Mouse (Mus musculus) heart, postnatal 25 days (tissue): ENCODE results near the gene Pnpla6. TPM values are rescaled to one million over a fixed set of nuclear protein-coding genes. Genes with fewer than 3 reads are reported as not detected.

Source experiments
- DNase-seq: peaks from one replicate; pipeline ENCODE4 v3.0.0; 2022; ENCODE audit warnings: low spot score
- intact Hi-C: fragments of 180-260 bp; cut with DNase I; formaldehyde crosslinking; loops from one replicate; pipeline ENCODE4 v1.15.1; 2025
- total RNA-seq, 2 experiments: library from RNA; stranded (reverse); gene quantifications; 2 replicates each; pipeline ENCODE4 v1.2.3; 2021

The Pnpla6 gene
- total RNA-seq: 10 to 100 TPM; 10.6 to 11.9 TPM

DNA sequence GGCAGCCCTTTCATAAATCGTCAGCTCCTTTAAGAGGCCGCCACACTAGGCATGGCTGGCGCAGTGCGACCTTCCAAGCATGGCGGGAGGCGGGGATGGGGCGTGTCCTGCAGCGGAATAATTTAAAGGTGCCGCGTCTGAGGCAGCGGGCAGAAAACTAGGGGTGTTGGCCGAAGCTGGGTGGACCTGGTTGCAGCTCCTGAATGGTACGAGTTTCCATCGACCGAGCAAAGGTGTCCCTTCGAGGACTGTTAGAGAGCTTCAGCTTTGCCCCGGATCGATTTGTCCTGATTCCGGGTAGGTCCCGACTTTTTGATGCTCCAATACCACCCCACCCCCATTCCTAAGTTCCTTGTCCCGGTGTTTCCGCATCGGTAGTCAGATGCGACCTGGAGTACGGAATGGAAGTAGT is at the start of gene Pnpla6:
TSS of gene Pnpla6 (plus strand) at position 125 of the 412 bp plus-strand sequence.
- peak; percentile 77 for DNase-seq
- intact Hi-C loops: loop anchor here (2.0 to 10.0 kb wide), 3 partner anchors 14 to 107 kb away; partner anchors contain the start of genes Mcoln1, Pet100, Pex11g and Xab2

DNA sequence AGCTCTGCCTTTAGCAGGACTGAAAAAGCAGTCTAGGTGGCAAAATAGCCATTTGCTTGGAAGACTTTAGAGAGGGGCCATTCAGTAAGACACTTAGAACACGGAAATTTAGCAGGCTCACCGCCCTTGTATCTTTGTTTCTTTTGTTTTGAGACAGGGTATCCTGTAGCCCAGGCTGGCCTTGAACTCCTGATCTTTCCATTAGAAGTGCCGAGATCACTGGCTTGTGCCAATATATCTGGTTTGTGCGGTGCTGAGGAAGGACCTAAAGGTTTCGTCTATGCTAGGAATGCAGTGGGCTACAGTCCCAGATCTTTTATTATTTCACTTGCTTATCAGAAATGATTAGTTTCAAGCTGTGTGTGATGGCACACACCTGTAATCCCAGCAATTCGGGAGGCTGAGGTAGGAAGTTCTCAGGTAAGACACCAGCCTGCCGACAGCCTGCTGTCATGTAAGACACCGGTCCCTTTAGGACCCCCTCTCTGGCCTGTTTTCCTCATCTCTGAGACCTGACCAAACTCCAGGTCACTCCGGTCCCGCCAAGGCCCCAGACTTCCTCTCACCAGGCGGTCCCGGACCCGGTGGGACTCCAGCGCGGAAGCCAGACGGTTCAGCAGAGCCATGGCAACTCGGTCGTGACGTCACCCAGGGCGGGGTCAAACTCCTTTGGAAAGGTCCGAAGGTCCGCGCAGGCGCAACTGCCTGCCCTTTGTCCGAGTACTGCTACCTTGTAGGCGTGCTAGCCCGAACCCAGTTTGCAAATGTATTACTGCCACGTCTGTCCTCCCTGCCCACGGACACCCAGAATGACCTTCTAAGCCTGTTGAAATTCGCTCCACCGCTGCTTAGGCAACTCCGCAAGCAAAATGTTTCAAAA is 47.9 kb upstream of the Pnpla6 start, which contains the start of gene Pex11g:
TSS of gene Pex11g (minus strand) at position 675 of the 880 bp plus-strand sequence.
- intact Hi-C loops: loop anchor here (10.0 kb wide), 1 partner anchor 48 kb away; the partner anchor contains the start of gene Pnpla6
- DNase-seq: peak; percentile 95

DNA sequence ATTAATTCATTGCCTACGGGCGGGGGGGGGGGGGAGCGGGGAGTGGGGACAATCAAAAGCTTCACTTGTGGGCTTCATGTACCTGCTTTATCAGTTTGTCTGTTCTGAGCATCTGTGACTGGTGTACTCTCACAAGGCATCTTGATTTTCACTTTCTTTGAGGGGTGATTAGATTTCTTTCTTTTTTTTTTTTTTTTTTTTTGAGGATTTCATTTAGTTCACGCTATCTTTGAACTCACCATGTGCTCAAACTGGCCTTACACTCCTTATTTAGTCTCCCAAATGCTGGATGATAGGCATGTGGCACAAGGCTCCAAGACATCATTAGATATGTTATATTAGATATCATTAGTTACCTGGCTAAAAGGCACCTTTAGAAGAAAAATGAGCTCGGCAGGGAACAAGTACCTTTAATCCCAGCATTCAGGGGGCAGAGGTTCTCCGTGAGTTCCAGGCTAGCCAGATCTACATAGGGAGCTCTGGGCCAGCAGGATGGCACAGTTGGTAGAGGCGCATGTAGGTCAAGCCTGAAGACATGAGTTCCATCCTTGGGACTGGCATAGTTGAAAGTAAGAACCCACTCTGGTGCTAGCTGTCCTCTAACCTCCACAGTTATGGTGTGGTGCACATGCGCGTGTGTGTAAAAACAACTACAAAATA is 47.2 kb upstream of the Pnpla6 start:
- DNase-seq: no peak
- intact Hi-C loops: loop anchor here (10.0 kb wide), 1 partner anchor 47 kb away; the partner anchor contains the start of gene Pnpla6

DNA sequence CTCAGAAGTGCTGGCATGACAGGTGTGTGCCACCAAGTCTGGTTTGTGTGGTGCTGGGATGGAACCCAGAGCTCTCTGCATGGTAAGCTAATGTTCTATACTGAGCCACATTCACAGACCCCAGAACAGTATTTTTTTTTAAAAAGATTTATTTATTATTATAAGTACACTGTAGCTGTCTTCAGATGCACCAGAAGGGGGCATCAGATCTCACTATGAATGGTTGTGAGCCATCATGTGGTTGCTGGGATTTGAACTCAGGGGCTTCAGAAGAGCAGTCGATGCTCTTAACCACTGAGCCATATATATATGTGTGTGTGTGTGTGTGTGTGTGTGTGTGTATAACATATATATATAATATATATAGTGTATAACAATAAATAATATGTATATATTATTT is 46.3 kb upstream of the Pnpla6 start:
- DNase-seq: no peak
- intact Hi-C loops: loop anchor here (10.0 kb wide), 1 partner anchor 46 kb away; the partner anchor contains the start of gene Pnpla6

GRCm38 (mm10) chr8:3470562-3470961 is 44.6 kb upstream of the Pnpla6 start, which contains the start of gene Tex45:
Gene Tex45 (plus strand): TSS chr8:3470862.
- no peak for DNase-seq
- intact Hi-C loops: loop anchor here (2.0 kb wide), 1 partner anchor 20 kb away; no protein-coding TSS in a partner anchor

- DNase-seq: no peak
- intact Hi-C loops: no loop called here
These were observed 39.3 kb upstream of the Pnpla6 start for GRCm38 (mm10) chr8:3475715-3476429.

- no peak for DNase-seq
- intact Hi-C loops: no loop called here
These were observed 34.9 kb upstream of the Pnpla6 start for GRCm38 (mm10) chr8:3480221-3480785.

DNA sequence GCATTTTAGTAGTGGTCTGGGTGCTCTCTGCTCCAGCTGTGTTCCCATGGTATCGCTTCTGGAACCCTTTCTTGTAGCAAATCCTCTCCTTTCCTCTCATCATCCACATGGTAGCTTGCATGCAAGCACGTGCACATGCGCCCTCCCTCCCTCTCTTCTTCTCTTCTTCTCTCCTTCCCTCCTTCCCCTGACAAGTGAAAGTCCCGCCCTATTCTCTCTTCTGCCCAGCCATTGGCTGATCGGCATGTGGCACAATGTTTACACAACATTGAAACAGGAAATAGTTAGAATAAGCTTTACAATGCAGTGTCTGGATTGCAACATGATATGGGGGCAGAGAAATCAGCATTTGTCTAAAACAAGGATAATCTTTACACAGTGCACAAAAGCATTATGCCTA is 33.6 kb upstream of the Pnpla6 start:
- intact Hi-C loops: no loop called here
- no peak for DNase-seq

DNA sequence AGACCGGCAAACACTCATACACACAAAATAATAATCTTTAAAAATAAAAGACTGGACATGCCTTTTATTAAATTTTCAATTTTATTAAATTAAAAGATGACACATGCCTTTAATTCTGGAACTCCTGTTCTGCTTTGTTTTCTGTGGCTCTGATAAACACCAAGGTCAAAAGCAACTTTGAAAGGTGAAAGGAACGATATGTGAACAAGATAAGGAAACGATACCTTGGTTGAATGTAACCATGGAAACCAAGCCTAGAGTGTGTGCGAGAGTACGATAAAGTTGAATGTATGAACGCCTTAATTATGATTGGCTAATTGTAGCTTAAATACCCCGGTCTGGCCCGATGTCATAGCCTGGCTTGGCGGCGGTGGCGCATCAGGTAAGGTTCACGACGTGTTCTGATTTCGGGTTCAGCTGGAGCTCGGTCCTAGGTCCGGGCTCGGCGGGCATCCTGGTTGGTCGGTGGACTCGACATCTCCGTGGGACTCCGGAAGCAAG is 32.9 kb upstream of the Pnpla6 start:
- intact Hi-C loops: no loop called here
- DNase-seq: no peak

DNA sequence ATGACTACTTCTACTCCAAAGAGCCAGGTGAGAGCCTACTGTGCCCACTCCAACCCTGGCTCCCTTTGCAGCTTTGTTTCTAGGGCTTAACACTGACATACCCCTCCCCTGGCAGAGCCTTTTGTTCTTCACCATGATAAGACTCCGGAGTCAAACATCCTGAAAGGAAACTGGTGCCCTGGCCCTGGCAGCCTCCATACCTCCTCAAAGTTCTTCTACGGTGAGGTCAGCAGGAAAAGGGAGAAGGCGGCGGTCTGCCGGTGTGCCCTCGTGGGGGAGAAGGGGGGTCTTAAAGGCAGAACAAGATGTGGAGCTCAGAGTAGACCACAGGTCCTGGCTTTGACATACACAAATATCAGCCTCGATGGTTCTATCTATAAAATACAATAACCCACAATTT is 31.6 kb upstream of the Pnpla6 start:
- DNase-seq: no peak
- intact Hi-C loops: no loop called here

DNA sequence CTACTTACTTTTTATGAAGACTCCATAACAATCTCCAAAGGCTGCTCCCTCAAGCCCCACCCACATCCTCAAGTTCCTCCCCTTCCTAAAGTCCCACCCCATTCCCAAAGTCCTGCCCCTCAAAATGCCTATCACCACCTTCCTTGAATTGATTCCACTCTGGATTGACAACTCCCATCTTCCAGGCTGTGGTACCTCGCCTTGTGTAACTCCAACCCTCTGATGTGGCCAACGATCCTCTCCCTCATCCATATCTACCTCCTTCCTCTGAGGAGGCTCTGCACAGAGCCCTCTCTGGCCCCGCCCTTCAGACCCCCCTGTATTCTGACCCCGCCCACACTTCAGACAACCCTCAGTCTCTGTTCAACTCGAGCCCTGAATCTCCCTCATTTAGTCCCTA is 30.0 kb upstream of the Pnpla6 start:
- DNase-seq: no peak
- intact Hi-C loops: no loop called here

GRCm38 (mm10) chr8:3492901-3493844 is 22.0 kb upstream of the Pnpla6 start, which contains the start of gene Zfp358:
Gene Zfp358 (plus strand): TSS chr8:3493138.
- DNase-seq: peak; percentile 59
- intact Hi-C loops: no loop called here

- intact Hi-C loops: no loop called here
- no peak for DNase-seq
These were observed 21.4 kb upstream of the Pnpla6 start for GRCm38 (mm10) chr8:3493845-3494208.

GRCm38 (mm10) chr8:3495578-3496427 is 19.4 kb upstream of the Pnpla6 start:
- intact Hi-C loops: no loop called here

GRCm38 (mm10) chr8:3496428-3496748 is 18.8 kb upstream of the Pnpla6 start:
- intact Hi-C loops: no loop called here
- no peak for DNase-seq

More at GRCm38 (mm10) chr8:3495578-3496427, 19.4 kb upstream of the Pnpla6 start:
- no peak for DNase-seq

GRCm38 (mm10) chr8:3498583-3498982 is 16.6 kb upstream of the Pnpla6 start:
- intact Hi-C loops: no loop called here
- no peak for DNase-seq

- intact Hi-C loops: loop anchor here (2.0 kb wide), 1 partner anchor 15 kb away; the partner anchor contains the start of gene Pnpla6
- DNase-seq: no peak
These were observed 15.4 kb upstream of the Pnpla6 start for GRCm38 (mm10) chr8:3499751-3500150.
